Mouse (Mus musculus) ES-E14 (cell line): Measurements from ENCODE around the gene Krt15. TPM values are rescaled to one million over a fixed set of nuclear protein-coding genes. Genes with fewer than 3 reads are reported as not detected.
A peak's percentile ranks its signal among the peaks of the same experiment; 100 is the strongest.

Source experiments
- DNase-seq: peaks from one replicate; pipeline ENCODE4 v3.0.0-alpha.2; 2013; ENCODE audit warnings: low read depth, low spot score
- H3K27ac ChIP-seq: 2 replicates; pipeline ENCODE4 v1.5.1; 2012; ENCODE audit warnings: low read depth, mild to moderate bottlenecking, low read length, moderate library complexity, mixed read lengths; ENCODE audit not compliant: poor library complexity, insufficient read depth, severe bottlenecking
- H3K36me3 ChIP-seq: 2 replicates; pipeline ENCODE4 v1.6.1; 2012; ENCODE audit warnings: mild to moderate bottlenecking, low read length, moderate library complexity, mixed read lengths; ENCODE audit not compliant: control insufficient read depth, poor library complexity, insufficient read depth, severe bottlenecking
- H3K4me1 ChIP-seq, 2 experiments: fragments of 150-350 bp in 1 of 2; sonication (generic) in 1 of 2; 2 replicates each; pipeline ENCODE4 v1.6.1; 2012; ENCODE audit warnings: low read length in 2 of 2, mild to moderate bottlenecking in 1 of 2, mixed read lengths in 1 of 2; ENCODE audit not compliant: control insufficient read depth in 2 of 2, insufficient read depth in 2 of 2, poor library complexity in 1 of 2
- H3K4me3 ChIP-seq, 2 experiments: fragments of 150-350 bp in 1 of 2; sonication (generic) in 1 of 2; 2 replicates each; pipeline ENCODE4 v1.5.1; 2012; ENCODE audit warnings: low read length in 2 of 2, low read depth in 1 of 2, mild to moderate bottlenecking in 1 of 2, mixed read lengths in 1 of 2; ENCODE audit not compliant: insufficient read depth in 1 of 2, poor library complexity in 1 of 2, severe bottlenecking in 1 of 2
- H3K9ac ChIP-seq: 2 replicates; pipeline ENCODE4 v1.6.1; 2012; ENCODE audit warnings: low read depth, mild to moderate bottlenecking, low read length, mixed read lengths; ENCODE audit not compliant: poor library complexity, insufficient read depth, severe bottlenecking
- H3K9me3 ChIP-seq: fragments of 150-350 bp; sonication (generic); 2 replicates; pipeline ENCODE4 v1.6.1; 2012; ENCODE audit warnings: low read depth, mild to moderate bottlenecking, low read length; ENCODE audit not compliant: control insufficient read depth, insufficient read depth
- CHD2 ChIP-seq: IDR thresholded peaks from 2 replicates; pipeline ENCODE4 v1.6.1; 2014; ENCODE audit warnings: mild to moderate bottlenecking, low read depth, low read length, inconsistent platforms
- HCFC1 ChIP-seq: IDR thresholded peaks from 2 replicates; pipeline ENCODE4 v1.6.1; 2012; ENCODE audit warnings: low read length, inconsistent platforms, borderline replicate concordance; ENCODE audit not compliant: insufficient read depth
- MAFK ChIP-seq: IDR thresholded peaks from 2 replicates; pipeline ENCODE4 v1.6.1; 2014; ENCODE audit warnings: mild to moderate bottlenecking, low read depth, low read length, inconsistent platforms; ENCODE audit not compliant: insufficient read depth
- ZC3H11A ChIP-seq: IDR thresholded peaks from 2 replicates; pipeline ENCODE4 v1.6.1; 2012; ENCODE audit warnings: low read depth, mild to moderate bottlenecking, inconsistent platforms, low read length, borderline replicate concordance
- ZNF384 ChIP-seq: IDR thresholded peaks from 2 replicates; pipeline ENCODE4 v1.6.1; 2012; ENCODE audit warnings: low read depth, low read length, inconsistent platforms
- in situ Hi-C, 2 experiments: fragments of 600-800 bp; cut with MboI; formaldehyde crosslinking; loops; one replicate each; pipeline ENCODE4 v1.15.1; 2025; ENCODE audit warnings: low sequenced_read_pairs in 2 of 2, inconsistent platforms in 1 of 2; ENCODE audit not compliant: unreplicated experiment in 2 of 2
- total RNA-seq: library from RNA; depleted of rRNA; stranded (reverse); fragments of 300-350 nt; gene quantifications from 2 replicates; pipeline ENCODE4 v1.2.3, GENCODE M21; 2012

Gene Krt15
- total RNA-seq, 1 experiment = 0.36 TPM

DNA sequence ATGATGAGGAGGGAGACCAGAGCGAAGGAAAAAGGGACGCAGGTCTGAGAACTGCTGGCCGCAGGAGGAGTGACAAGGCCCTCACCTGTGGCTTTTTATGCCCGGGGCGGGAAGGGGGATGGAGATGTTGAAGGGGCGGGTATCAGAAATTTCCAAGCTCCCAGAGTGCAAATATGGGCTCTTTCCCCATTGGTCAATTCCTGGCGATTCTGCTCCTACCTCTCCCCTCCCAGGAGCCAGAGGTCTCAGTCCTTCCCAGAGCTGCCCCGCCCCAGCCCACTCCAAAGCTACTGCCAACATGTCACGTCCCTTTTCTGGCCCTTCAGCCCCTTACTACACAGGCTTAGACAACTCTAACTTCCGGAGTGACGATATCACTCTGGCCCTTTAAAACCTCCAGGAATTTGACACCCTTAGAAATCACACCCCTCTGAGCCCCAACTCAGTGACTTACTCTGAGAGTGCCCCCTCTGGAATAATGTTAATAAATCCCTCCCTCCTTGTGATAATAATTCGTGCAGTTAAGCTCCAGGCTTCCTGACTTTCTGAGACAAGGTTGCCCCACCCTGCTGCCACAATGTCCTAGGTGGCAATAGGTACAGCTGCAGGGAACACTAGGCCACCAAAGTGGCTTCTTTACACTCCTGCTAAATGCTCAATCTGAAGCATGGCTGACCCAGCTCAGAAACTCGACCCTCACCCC lies 10.3 kb upstream of the Krt15 start:
- Histone ChIP-seq H3K9me3 (no peaks in the 10 kb centered on the region), H3K36me3 (no peaks in the 10 kb centered on the region), H3K4me3 (peak overlapping the region; percentile 62 to 66), H3K9ac (no peak overlapping the region), H3K4me1 (peaks cover 4 to 6% of the 10 kb centered on the region in 2 experiments; a peak in 2 of 4 replicates), H3K27ac (no peak overlapping the region)
- DNase-seq = no peak
- in situ Hi-C loops = no loop called here
- TF ChIP-seq ZNF384 (no peak), CHD2 (no peak), MAFK (no peak), ZC3H11A (no peak), HCFC1 (no peak)

DNA sequence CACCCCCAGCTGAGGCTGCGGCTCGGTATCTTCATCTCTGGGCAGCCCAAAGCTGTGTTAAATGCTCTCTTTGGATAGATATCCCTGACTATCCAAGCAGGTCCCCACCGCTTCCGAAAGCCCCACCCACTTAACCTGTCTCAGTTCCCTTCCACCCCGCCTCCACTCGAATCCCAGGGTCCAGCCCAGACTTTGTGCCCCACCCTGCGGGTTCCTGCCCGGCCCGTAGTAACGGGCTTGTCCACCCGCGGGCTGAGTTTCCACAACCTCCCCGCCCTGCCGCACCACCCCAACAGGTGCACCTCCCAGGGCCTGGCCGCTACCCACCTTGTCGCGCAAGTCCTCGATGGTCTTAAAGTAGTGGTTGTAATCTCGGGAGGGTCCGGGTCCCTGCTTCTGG lies 9.4 kb upstream of the Krt15 start:
- no peak for TF ChIP-seq MAFK
- no peak for TF ChIP-seq ZNF384
- TF ChIP-seq HCFC1 = no peak
- no peak for TF ChIP-seq ZC3H11A
- no peak for TF ChIP-seq CHD2
- H3K4me3 ChIP-seq = peak overlapping the region; percentile 62 to 66
- no peaks in the 10 kb centered on the region for H3K9me3 ChIP-seq
- no peak overlapping the region for H3K27ac ChIP-seq
- DNase-seq = no peak
- H3K4me1 ChIP-seq = peaks cover 3 to 4% of the 10 kb centered on the region in 2 experiments; a peak in 2 of 4 replicates
- H3K9ac ChIP-seq = no peak overlapping the region
- no peaks in the 10 kb centered on the region for H3K36me3 ChIP-seq
- in situ Hi-C loops = no loop called here

DNA sequence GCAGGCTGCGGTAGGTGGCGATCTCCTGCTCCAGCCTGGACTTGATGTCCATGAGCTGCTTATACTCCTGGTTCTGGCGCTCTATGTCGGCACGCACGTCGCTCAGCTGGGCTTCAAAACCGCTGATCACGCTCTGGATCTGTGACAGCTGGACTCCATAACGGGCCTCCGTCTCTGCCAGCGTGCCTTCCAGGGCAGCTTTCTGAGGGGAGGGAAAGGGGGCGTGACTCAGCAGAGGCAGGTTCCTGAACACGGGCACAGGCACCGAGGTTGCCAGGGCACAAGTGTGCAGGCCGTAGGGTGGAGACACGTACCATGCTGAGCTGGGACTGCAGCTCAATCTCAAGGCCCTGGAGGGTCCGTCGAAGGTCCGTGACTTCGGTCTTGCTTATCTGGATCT lies 5.2 kb upstream of the Krt15 start:
- no peak overlapping the region for H3K9ac ChIP-seq
- H3K36me3 ChIP-seq = no peaks in the 10 kb centered on the region
- H3K4me3 ChIP-seq = no peak overlapping the region
- TF ChIP-seq MAFK (no peak), ZNF384 (no peak), CHD2 (no peak), ZC3H11A (no peak), HCFC1 (no peak)
- in situ Hi-C loops = no loop called here
- no peaks in the 10 kb centered on the region for H3K9me3 ChIP-seq
- DNase-seq = no peak
- H3K4me1 ChIP-seq = peaks cover 0 to 6% of the 10 kb centered on the region in 2 experiments; a peak in 1 of 4 replicates
- H3K27ac ChIP-seq = no peak overlapping the region

- TF ChIP-seq ZNF384 (no peak), CHD2 (no peak), MAFK (no peak), ZC3H11A (no peak)
- H3K9me3 ChIP-seq = no peaks in the 10 kb centered on the region
- no peaks in the 10 kb centered on the region for H3K36me3 ChIP-seq
- H3K4me3 ChIP-seq = no peak overlapping the region
- H3K9ac ChIP-seq = no peak overlapping the region
- DNase-seq = no peak
- peaks cover 0 to 4% of the 10 kb centered on the region in 2 experiments; a peak in 1 of 4 replicates for H3K4me1 ChIP-seq
- in situ Hi-C loops = no loop called here
- H3K27ac ChIP-seq = no peak overlapping the region
Measured at GRCm38 (mm10) chr11:100139391-100139790, 3.7 kb upstream of the Krt15 start.

GRCm38 (mm10) chr11:100138809-100139208 lies 3.1 kb upstream of the Krt15 start:
- DNase-seq = no peak
- in situ Hi-C loops = no loop called here
- H3K27ac ChIP-seq = no peak overlapping the region

More at GRCm38 (mm10) chr11:100138809-100139208, 3.1 kb upstream of the Krt15 start:
- TF ChIP-seq MAFK (no peak), ZNF384 (no peak), CHD2 (no peak)
- 0 out of 4 replicates have a peak, but pooled peaks cover 0 to 4% of the 10 kb centered on the region in 2 experiments for H3K4me1 ChIP-seq
- H3K4me3 ChIP-seq = no peak overlapping the region
- no peaks in the 10 kb centered on the region for H3K36me3 ChIP-seq
- no peak overlapping the region for H3K9ac ChIP-seq
- no peaks in the 10 kb centered on the region for H3K9me3 ChIP-seq
